Mouse (Mus musculus): ENCODE results near the gene Dusp21. TPM values are rescaled to one million over a fixed set of nuclear protein-coding genes. Genes with fewer than 3 reads are reported as not detected.

The Dusp21 gene
- total RNA-seq (2021), result not detected
- long read RNA-seq, experiment 1, result 0 reads
- long read RNA-seq, experiment 2, result 0 reads

DNA sequence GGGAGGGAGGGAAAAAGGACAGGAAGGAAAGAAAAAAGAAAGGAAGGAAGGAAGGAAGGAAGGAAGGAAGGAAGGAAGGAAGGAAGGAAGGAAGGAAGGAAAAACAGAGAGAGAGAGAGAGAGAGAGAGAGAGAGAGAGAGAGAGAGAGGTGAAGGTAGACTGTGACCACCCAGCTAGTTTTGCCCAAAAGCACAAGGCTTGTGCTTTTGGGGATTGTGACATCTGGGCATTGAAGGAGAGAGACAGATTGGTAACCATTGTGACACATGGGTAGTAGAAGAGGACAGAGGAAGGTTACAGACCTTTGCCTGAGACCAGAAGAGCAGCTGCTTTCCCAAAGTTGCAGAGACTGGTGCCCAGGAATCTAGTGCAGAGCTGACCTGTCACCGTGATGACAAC is at the start of gene Dusp21:
TSS of gene Dusp21 (plus strand) at position 301 of the 400 bp plus-strand sequence.
- DNase-seq (ENCODE audit: low spot score in 2 of 2), result no peak

GRCm38 (mm10) chrX:18160734-18161442 is 15.2 kb downstream of the Dusp21 start:
- no peak for DNase-seq (ENCODE audit: low spot score in 2 of 2)

DNA sequence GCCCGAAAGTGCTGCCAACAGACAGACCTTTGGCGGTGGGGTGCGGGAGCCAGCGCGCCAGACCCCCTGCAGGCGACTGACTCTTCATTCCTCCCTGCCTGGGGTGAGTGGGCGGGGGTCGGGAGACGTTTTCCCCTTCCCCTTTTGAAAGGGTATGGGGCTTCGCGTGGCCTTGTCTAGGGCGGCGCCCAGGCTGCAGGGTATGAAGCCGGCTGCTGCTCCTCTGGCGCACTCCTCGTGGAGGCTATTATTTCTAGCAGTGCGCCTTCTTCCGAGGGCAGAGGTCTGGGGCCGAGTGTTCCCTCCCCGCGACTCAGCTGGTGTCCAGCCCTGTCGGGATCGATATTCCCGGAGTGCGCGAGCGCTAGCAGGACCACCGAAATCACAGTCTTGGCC is 16.1 kb downstream of the Dusp21 start:
- DNase-seq (ENCODE audit: low spot score in 2 of 2), result no peak

- DNase-seq (ENCODE audit: low spot score in 2 of 2), result peak; percentile 95 to 100
Observed at GRCm38 (mm10) chrX:18162192-18162857, 16.7 kb downstream of the Dusp21 start, which contains the start of gene Kdm6a. TSS of gene Kdm6a (plus strand) at chrX:18162575.

GRCm38 (mm10) chrX:18162861-18163731 is 17.4 kb downstream of the Dusp21 start:
- peak; percentile 12 to 72 for DNase-seq (ENCODE audit: low spot score in 2 of 2)

DNA sequence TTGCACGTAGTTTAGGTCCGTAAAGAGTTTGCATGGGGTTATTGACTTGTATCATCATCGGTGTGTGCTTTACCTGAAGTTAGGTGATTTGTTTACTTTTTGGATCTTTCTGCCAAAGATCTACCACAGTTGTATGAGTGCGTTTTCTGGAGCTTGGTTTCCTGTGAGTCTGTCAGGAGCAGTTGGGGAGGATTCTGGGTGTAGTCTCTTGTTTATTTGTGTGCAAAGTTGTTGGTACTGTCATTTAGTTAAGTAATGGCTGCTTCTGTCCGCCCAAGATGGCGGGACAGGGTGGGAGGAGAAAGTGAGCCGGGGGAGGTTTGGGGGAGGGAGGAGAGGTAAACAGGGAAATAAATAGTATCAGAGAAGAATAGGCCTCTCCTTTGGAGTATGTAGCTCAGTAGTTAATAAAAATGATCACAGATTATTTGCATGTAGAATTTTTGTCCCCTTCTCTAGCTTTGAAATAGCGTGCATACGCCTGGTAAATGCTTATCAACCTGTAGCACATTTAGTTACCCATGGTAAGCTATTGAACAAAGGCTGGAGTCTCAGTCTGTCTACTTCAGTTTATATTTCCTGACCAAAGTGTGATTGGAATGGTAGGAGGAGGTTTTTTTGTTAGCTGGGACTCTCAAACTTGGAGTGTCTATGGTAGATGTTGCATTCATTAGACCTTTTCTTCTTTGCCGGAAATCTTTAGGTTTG is 18.4 kb downstream of the Dusp21 start:
- peak in 1 of 2 experiments; percentile 2 for DNase-seq (ENCODE audit: low spot score in 2 of 2)

DNA sequence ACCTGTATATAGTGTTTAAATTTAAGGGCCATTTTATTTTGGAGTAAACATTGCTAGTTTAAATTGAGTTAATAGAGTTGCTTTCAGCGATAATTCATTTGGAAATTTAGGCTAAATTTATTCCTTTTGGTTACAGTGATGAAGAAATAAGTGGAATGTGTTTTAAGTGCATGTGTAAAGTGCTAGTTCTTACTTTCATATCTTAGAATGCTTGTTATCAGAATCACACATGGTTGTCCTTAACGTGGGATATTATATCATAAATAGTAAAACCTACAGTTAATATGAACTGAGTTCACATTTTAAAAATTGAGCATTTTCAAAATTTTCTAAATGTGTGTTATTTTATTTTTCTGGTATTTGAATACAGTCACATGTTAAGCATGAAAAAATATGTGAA is 19.5 kb downstream of the Dusp21 start:
- no peak for DNase-seq (ENCODE audit: low spot score in 2 of 2)

GRCm38 (mm10) chrX:18166961-18167360 is 21.3 kb downstream of the Dusp21 start:
- no peak for DNase-seq (ENCODE audit: low spot score in 2 of 2)

- no peak for DNase-seq (ENCODE audit: low spot score in 2 of 2)
Observed at GRCm38 (mm10) chrX:18168940-18169339, 23.3 kb downstream of the Dusp21 start.

DNA sequence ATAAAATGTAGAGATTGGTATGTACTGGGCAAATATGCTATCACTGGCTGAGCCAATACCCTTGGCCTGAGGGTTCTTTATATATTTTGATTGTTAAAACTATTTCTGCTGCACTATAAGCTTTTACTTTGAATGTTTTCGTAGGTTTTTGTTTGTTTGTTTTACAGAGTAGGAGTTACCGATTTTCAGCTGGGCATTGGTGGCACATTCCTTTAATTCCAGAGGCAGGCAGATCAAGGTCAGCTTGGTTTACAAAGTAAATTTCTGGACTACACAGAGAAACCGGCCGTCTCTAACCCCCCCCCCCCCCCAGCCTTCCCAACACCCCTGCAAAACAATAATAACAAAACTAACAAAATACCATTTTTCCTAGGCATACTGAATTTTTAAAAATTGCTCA is 29.2 kb downstream of the Dusp21 start:
- no peak for DNase-seq (ENCODE audit: low spot score in 2 of 2)

DNA sequence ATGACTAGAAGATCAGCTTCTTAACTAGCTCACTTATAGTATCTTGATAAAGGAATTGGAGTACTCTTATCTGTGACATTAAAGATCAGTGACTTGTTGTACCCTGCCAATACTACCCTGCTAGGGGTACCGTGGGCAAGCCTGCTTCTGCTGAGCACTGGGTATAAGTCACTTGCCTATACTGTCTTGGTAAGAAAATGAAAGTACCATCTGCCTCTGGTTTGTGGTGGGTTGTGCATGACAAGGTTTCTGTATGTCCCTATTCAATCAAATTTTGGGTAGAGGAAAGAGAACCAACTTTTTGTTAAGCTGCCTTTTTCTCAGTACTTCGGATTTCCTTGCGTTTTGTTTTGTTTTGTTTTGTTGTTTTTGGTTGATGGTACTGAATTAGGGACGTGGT is 32.1 kb downstream of the Dusp21 start:
- no peak for DNase-seq (ENCODE audit: low spot score in 2 of 2)

- no peak for DNase-seq (ENCODE audit: low spot score in 2 of 2)
Observed at GRCm38 (mm10) chrX:18179492-18179891, 33.8 kb downstream of the Dusp21 start.

DNA sequence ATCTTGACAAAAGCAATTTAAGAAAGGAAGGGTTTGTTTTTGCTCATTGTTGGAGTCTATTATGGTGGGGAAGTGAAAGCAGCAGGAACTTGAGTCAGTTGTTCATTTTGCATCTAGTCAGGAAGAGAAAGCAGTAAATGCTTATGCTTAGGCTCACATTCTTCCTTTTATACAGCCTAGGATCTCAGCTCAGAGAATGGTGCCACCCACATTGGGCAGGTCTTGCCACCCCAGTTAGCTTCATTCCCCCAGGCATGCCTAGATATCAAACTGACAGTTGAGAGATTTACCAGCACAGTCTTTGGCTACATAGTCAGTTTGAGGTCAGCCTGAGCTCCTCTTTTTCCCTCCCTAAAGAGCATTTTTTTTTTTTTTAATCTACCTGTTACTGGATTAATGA is 41.5 kb downstream of the Dusp21 start:
- DNase-seq (ENCODE audit: low spot score in 2 of 2), result no peak

- DNase-seq (ENCODE audit: low spot score in 2 of 2), result no peak
Observed at GRCm38 (mm10) chrX:18188293-18188692, 42.6 kb downstream of the Dusp21 start.

Other genes with a start within 250 kb of the Dusp21 start
- 10 to 100 TPM; 36.6 to 58.2 TPM for gene Kdm6a, start 16.7 kb downstream of the Dusp21 start, total RNA-seq (2021)

All from left cerebral cortex, adult 18-20 months (tissue).